Mouse (Mus musculus) heart, postnatal 0 days (tissue): ENCODE measurements around the gene Otud7b.

Experiments
- CTCF ChIP-seq: IDR thresholded peaks from 2 replicates; pipeline ENCODE4 v1.5.1; 2016; ENCODE audit warnings: antibody characterized with exemption, control low read depth, low read depth
- EP300 ChIP-seq: IDR thresholded peaks from 2 replicates; pipeline ENCODE4 v1.6.1; 2016; ENCODE audit warnings: antibody characterized with exemption, low read depth

GRCm38 (mm10) chr3:96124235-96124634 is 19.9 kb downstream of the Otud7b start:
- TF ChIP-seq EP300 (no peak), CTCF (no peak)
